In the genomic region with DNA sequence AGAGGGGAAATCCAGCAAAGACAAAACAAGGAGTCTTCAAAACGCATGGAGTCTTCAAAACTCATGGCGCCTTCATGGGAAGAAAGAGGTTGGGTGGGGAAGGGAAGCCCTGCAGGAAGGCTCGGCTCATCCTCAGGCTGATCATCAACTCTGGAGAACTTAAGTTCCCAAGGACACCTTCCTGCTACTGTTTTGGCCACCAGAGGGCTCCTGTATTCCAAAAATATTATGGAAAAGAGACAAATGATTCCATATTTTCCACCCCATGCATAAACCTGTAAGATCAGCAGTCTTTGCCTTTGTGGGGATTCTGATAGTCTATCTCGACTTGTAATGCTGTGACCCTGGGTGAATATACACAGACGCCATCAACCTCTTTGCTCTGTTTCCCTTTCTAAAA, we compare ENCODE assay signal across 8 mouse cellular contexts.
DNase-seq lines count a peak whose midpoint lies in the region; ATAC-seq and TF ChIP-seq lines count a peak whose summit lies in the region.

No protein-coding gene starts in this region.

- no peak overlapping the region for H3K4me3 ChIP-seq in heart, embryonic 13.5 days
- no peak overlapping the region for H3K4me3 ChIP-seq in left cerebral cortex, adult 2 months
- H3K4me3 ChIP-seq in midbrain, embryonic 11.5 days (ENCODE audit: low read depth, low read length) = no peak overlapping the region

- no peaks in the 10 kb centered on the region; the same call in 1 of the 2 replicates for H3K27me3 ChIP-seq in heart, embryonic 13.5 days (replicated peaks)
- no peaks in the 10 kb centered on the region for H3K27me3 ChIP-seq in midbrain, embryonic 11.5 days (ENCODE audit: control insufficient read depth, insufficient read depth, low read length)

- TF ChIP-seq CTCF in left cerebral cortex, adult 2 months (IDR thresholded peaks at IDR 0.05) = peak; percentile 77

- 0 out of 2 replicates have a peak overlapping the region, but pooled peaks have one; percentile 59 for H3K9ac ChIP-seq in heart, embryonic 13.5 days
- H3K9ac ChIP-seq in midbrain, embryonic 11.5 days (ENCODE audit: low read length) = no peak overlapping the region

- no peak for ATAC-seq in heart, embryonic 13.5 days (ENCODE audit: extremely low read depth, insufficient number of reproducible peaks, low FRiP score, low TSS enrichment)
- no peak for ATAC-seq in midbrain, embryonic 11.5 days (ENCODE audit: low FRiP score)

- H3K9me3 ChIP-seq in heart, embryonic 13.5 days = no peaks in the 10 kb centered on the region
- no peaks in the 10 kb centered on the region for H3K9me3 ChIP-seq in midbrain, embryonic 11.5 days (ENCODE audit: control insufficient read depth, low read length)

- intact Hi-C loops in left cerebral cortex, adult 2 months (cut with DNase I) = loop anchor here (1.0 to 2.0 kb wide), 3 partner anchors 34 to 176 kb away; a partner anchor contains a TSS

- DNase-seq in adrenal gland, adult (ENCODE audit: inconsistent age in 2 of 2, low spot score in 1 of 2) = peak; percentile 52 to 91
- DNase-seq in adrenal gland, postnatal 4 days (ENCODE audit: low spot score in 2 of 2) = no peak
- peak; percentile 73 for DNase-seq in testis, postnatal 10 days (ENCODE audit: low spot score)
- DNase-seq in testis, postnatal 14 days (ENCODE audit: low spot score) = no peak
- peak; percentile 60 to 61 for DNase-seq in left cerebral cortex, adult 2 months (ENCODE audit: extremely low spot score in 1 of 2, low spot score in 2 of 2)
- peak; percentile 93 for DNase-seq in midbrain, embryonic 11.5 days (ENCODE audit: low spot score, missing footprints)
- DNase-seq in spleen, adult 12 weeks (ENCODE audit: low spot score) = no peak

- WGBS in heart, embryonic 13.5 days = 21% methylated on average over 5 of the region's 5 CpGs
- 55% methylated on average over 5 of the region's 5 CpGs for WGBS in midbrain, embryonic 11.5 days

- H3K27ac ChIP-seq in heart, embryonic 13.5 days (replicated peaks) = no peak overlapping the region
- H3K27ac ChIP-seq in left cerebral cortex, adult 2 months = no peak overlapping the region
- H3K27ac ChIP-seq in midbrain, embryonic 11.5 days (ENCODE audit: low read depth, low read length) = no peak overlapping the region

- peaks cover 60% of the 10 kb centered on the region for H3K4me1 ChIP-seq in heart, embryonic 13.5 days
- peaks cover 18% of the 10 kb centered on the region for H3K4me1 ChIP-seq in midbrain, embryonic 11.5 days (ENCODE audit: control insufficient read depth, insufficient read depth, low read length)

- no peaks in the 10 kb centered on the region for H3K36me3 ChIP-seq in heart, embryonic 13.5 days
- no peaks in the 10 kb centered on the region for H3K36me3 ChIP-seq in midbrain, embryonic 11.5 days (ENCODE audit: control insufficient read depth, insufficient read depth, low read length)

- H3K4me2 ChIP-seq in heart, embryonic 13.5 days = no peak overlapping the region
- no peak overlapping the region for H3K4me2 ChIP-seq in midbrain, embryonic 11.5 days

Comparison
In these comparisons a context has a peak if more than half of its experiments do, and no peak if none do; other contexts are left out.
1. DNase-seq: peak in adrenal gland, adult (2 of 2), testis, postnatal 10 days (single experiment), left cerebral cortex, adult 2 months (2 of 2) and midbrain, embryonic 11.5 days (single experiment); none in adrenal gland, postnatal 4 days (0 of 2), testis, postnatal 14 days (single experiment) and spleen, adult 12 weeks (single experiment).